21 mouse cellular contexts compared by ENCODE assay signal in genomic region chr9:50351746-50352145, GRCm38 (mm10). TPM values are rescaled to one million over a fixed set of nuclear protein-coding genes. Genes with fewer than 3 reads are reported as not detected.
A peak's percentile ranks its signal among the peaks of the same experiment; 100 is the strongest.
DNase-seq lines count a peak whose midpoint lies in the region; ATAC-seq and TF ChIP-seq lines count a peak whose summit lies in the region.
"Had no signal": no experiment of that assay in that cellular context is flagged by ENCODE, and none has a peak within 500 bp of the region (broad histone marks: within the 10 kb centered on the region; RNA-seq: fewer than 3 reads in every experiment).

No protein-coding gene starts in this region.

- H3K4me1 ChIP-seq in kidney, adult 2 months (ENCODE audit: control insufficient read depth, insufficient read depth, low read length): no peaks in the 10 kb centered on the region; the same call in 1 of the 2 replicates
- no peaks in the 10 kb centered on the region for H3K4me1 ChIP-seq in forebrain, embryonic 10.5 days
- H3K4me1 ChIP-seq: embryonic facial prominence, embryonic 10.5 days; limb, embryonic 12.5 days; liver, embryonic 12.5 days; megakaryocyte, embryonic 14.5 days; midbrain, embryonic 13.5 days; stomach, embryonic 15.5 days had no signal

- no peaks in the 10 kb centered on the region for H3K27me3 ChIP-seq in kidney, adult 2 months (replicated peaks; ENCODE audit: control insufficient read depth, insufficient read depth, low read length)
- no peaks in the 10 kb centered on the region for H3K27me3 ChIP-seq in forebrain, embryonic 10.5 days (ENCODE audit: poor library complexity, severe bottlenecking)
- H3K27me3 ChIP-seq: liver, embryonic 12.5 days; megakaryocyte, embryonic 14.5 days; midbrain, embryonic 13.5 days; stomach, embryonic 15.5 days had no signal

- DNase-seq in kidney, adult 2 months: peak; percentile 61
- DNase-seq in kidney, postnatal 10 days: no peak
- peak; percentile 52 for DNase-seq in 3T3-L1 (ENCODE audit: low read depth, low spot score)
- DNase-seq in thymus, postnatal 14 days: peak; percentile 45
- no peak for DNase-seq in frontal cortex, adult 2 months (ENCODE audit: extremely low spot score in 1 of 2, low spot score in 1 of 2)
- DNase-seq in urinary bladder, postnatal 4 days (ENCODE audit: low spot score in 2 of 2): no peak
- DNase-seq in forebrain, embryonic 10.5 days (ENCODE audit: extremely low spot score, low spot score): no peak
- DNase-seq: adrenal gland, postnatal 10 days; cerebellum, adult 9-11 months; forebrain, postnatal 0 days; layer of hippocampus, postnatal 36 days; lung, embryonic 14.5 days had no signal

- no peaks in the 10 kb centered on the region for H3K36me3 ChIP-seq in kidney, adult 2 months (ENCODE audit: control insufficient read depth, insufficient read depth, low read length)
- no peaks in the 10 kb centered on the region for H3K36me3 ChIP-seq in forebrain, embryonic 10.5 days (replicated peaks)
- H3K36me3 ChIP-seq: embryonic facial prominence, embryonic 10.5 days; limb, embryonic 12.5 days; liver, embryonic 12.5 days; midbrain, embryonic 13.5 days; stomach, embryonic 15.5 days had no signal

- ATAC-seq in hematopoietic stem cell, adult 5-6 weeks (replicated peaks in 1 of 2; ENCODE audit: insufficient read depth in 1 of 2, low FRiP score in 2 of 2, low TSS enrichment in 1 of 2, low read depth in 1 of 2, poor library complexity in 2 of 2, severe bottlenecking in 2 of 2): peak; percentile 60 to 78
- ATAC-seq: forebrain, postnatal 0 days; hindbrain, postnatal 0 days; intestine, embryonic 16.5 days; liver, embryonic 12.5 days; midbrain, embryonic 13.5 days had no signal

- no peak overlapping the region for H3K4me3 ChIP-seq in kidney, adult 2 months (ENCODE audit: insufficient read depth, low read depth, low read length)
- no peak overlapping the region for H3K4me3 ChIP-seq in forebrain, embryonic 10.5 days
- H3K4me3 ChIP-seq: embryonic facial prominence, embryonic 10.5 days; limb, embryonic 12.5 days; liver, embryonic 12.5 days; megakaryocyte, embryonic 14.5 days; midbrain, embryonic 13.5 days; stomach, embryonic 15.5 days had no signal

- TF ChIP-seq POLR2A in kidney, adult 2 months (IDR thresholded peaks at IDR 0.05; ENCODE audit: low read depth, low read length): no peak

- no peak overlapping the region for H3K27ac ChIP-seq in kidney, adult 2 months (ENCODE audit: insufficient read depth, low read depth, low read length)
- no peak overlapping the region for H3K27ac ChIP-seq in forebrain, embryonic 10.5 days
- H3K27ac ChIP-seq: embryonic facial prominence, embryonic 10.5 days; hindbrain, postnatal 0 days; limb, embryonic 12.5 days; liver, embryonic 12.5 days; midbrain, embryonic 13.5 days; stomach, embryonic 15.5 days had no signal

- no peak for TF ChIP-seq CTCF in kidney, adult 2 months (conservative IDR thresholded peaks at IDR 0.05; ENCODE audit: insufficient read depth, insufficient read length, low read depth, low read length)

- no peaks in the 10 kb centered on the region for H3K9me3 ChIP-seq in forebrain, embryonic 10.5 days
- H3K9me3 ChIP-seq: embryonic facial prominence, embryonic 10.5 days; limb, embryonic 12.5 days; liver, embryonic 12.5 days; megakaryocyte, embryonic 14.5 days; stomach, embryonic 15.5 days had no signal

- WGBS in kidney, adult 2 months: 53% methylated on average over 4 of the region's 4 CpGs
- 81% methylated on average over 4 of the region's 4 CpGs for WGBS in forebrain, embryonic 10.5 days

RNA-seq across cellular contexts. Expression of gene Rpl10-ps3, which starts 7.0 kb away (rescaled TPM):
- polyA plus RNA-seq in kidney, adult 2 months (2012; rRNA removed): 97.7 and 121 TPM in 2 replicates
- 291 and 328 TPM in 2 replicates for total RNA-seq in hematopoietic stem cell, adult 5-6 weeks (2017)
- 37.9 and 78.2 TPM in 2 replicates for polyA plus RNA-seq in frontal cortex, adult 2 months (2012; rRNA removed)
- polyA plus RNA-seq in forebrain, embryonic 10.5 days (2016; fragmentation: Nextera tagmentation; extraction: Ambion mirVana): 168 and 208 TPM in 2 replicates

Comparison
In these comparisons a context has a peak if more than half of its experiments do, and no peak if none do; other contexts are left out.
1. DNase-seq: peak in kidney, adult 2 months (single experiment), 3T3-L1 (single experiment) and thymus, postnatal 14 days (single experiment); none in kidney, postnatal 10 days (single experiment), frontal cortex, adult 2 months (0 of 2), urinary bladder, postnatal 4 days (0 of 2) and forebrain, embryonic 10.5 days (single experiment).